Mouse (Mus musculus) hindbrain, postnatal 0 days (tissue): ENCODE data around the gene Rsc1a1. TPM values are rescaled to one million over a fixed set of nuclear protein-coding genes. Genes with fewer than 3 reads are reported as not detected.

Experiments
- ATAC-seq: fragments of 200-750 bp; cut with Nextera tagmentation; 2 replicates; pipeline ENCODE4 v1.8.0; 2017; ENCODE audit warnings: mild to moderate bottlenecking, moderate TSS enrichment, moderate library complexity
- DNase-seq: peaks from one replicate; pipeline ENCODE4 v3.0.0-alpha.2; 2015; ENCODE audit warnings: low spot score
- H3K27ac ChIP-seq: fragments of 300-500 bp; sonication (generic); 2 replicates; pipeline ENCODE4 v1.5.1; 2014; ENCODE audit warnings: mild to moderate bottlenecking
- H3K27me3 ChIP-seq: fragments of 300-500 bp; sonication (generic); 2 replicates; pipeline ENCODE4 v1.6.1; 2014; ENCODE audit warnings: low read length, mixed read lengths; ENCODE audit not compliant: insufficient read depth
- H3K36me3 ChIP-seq: fragments of 300-500 bp; sonication (generic); 2 replicates; pipeline ENCODE4 v1.6.1; 2014; ENCODE audit warnings: low read length, mixed read lengths; ENCODE audit not compliant: insufficient read depth
- H3K4me1 ChIP-seq: fragments of 300-500 bp; sonication (generic); 2 replicates; pipeline ENCODE4 v1.6.1; 2014; ENCODE audit warnings: antibody characterized with exemption, low read length, mixed read lengths; ENCODE audit not compliant: insufficient read depth
- H3K4me2 ChIP-seq: fragments of 300-500 bp; sonication (generic); 2 replicates; pipeline ENCODE4 v1.6.1; 2014; ENCODE audit warnings: low read depth, mild to moderate bottlenecking, low read length, moderate library complexity, mixed read lengths
- H3K4me3 ChIP-seq: fragments of 300-500 bp; sonication (generic); 2 replicates; pipeline ENCODE4 v1.5.1; 2014; ENCODE audit warnings: low read length
- H3K9ac ChIP-seq: fragments of 300-500 bp; sonication (generic); replicated peaks from 2 replicates; pipeline ENCODE4 v1.6.1; 2014; ENCODE audit warnings: mild to moderate bottlenecking, low read length, moderate library complexity, mixed read lengths
- H3K9me3 ChIP-seq: fragments of 300-500 bp; sonication (generic); 2 replicates; pipeline ENCODE4 v1.6.1; 2016; ENCODE audit warnings: low read length, mixed read lengths
- CTCF ChIP-seq: IDR thresholded peaks from 2 replicates; pipeline ENCODE4 v1.5.1; 2016; ENCODE audit warnings: antibody characterized with exemption, control low read depth, low read depth
- WGBS: fragments of 180-500 bp; shearing (Covaris S2); extraction: QIAGEN DNeasy Blood & Tissue Kit; methylation state at CpG from one replicate; pipeline ENCODE4 v1.1.7; 2014; 5-methylcytosine and 5-hydroxymethylcytosine counted together
- polyA plus RNA-seq: library from polyadenylated mRNA; unstranded; fragments of >200 nt; fragmentation: Nextera tagmentation; extraction: Ambion mirVana; gene quantifications from 2 replicates; pipeline ENCODE4 v1.2.1, GENCODE M21; 2015
- total RNA-seq: library from RNA; depleted of rRNA; stranded (reverse); fragments of >200 nt; gene quantifications from 2 replicates; pipeline ENCODE4 v1.2.3, GENCODE M21; 2014

Gene Rsc1a1
- total and polyA plus RNA-seq, 2 experiments from 2014 or later = 13.6 TPM; not detected in 1

DNA sequence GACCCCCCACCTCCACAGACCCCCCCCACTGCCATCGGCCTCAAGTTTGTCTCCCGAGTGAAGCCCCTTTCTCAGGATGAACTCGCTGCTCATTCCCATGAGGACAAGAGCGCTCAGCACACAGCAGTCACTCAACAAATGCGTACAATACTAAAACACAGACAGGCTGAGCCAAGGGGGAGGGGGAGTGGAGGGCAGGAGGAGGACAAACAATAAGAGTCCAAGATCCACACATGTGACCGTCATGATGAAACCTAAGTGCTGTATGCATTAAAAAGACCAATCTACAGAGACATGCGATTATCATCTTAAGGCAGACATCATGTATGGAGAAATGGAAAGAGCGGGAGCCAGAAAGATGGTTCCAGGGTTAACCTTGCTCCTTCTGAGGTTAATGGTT, 28.5 kb downstream of the Rsc1a1 start:
- H3K9me3 ChIP-seq = no peaks in the 10 kb centered on the region
- TF ChIP-seq CTCF = no peak
- DNase-seq (no peak), ATAC-seq (no peak)
- 68% methylated on average over 8 of the region's 8 CpGs for WGBS
- H3K4me3 ChIP-seq = no peak overlapping the region
- peaks cover 7% of the 10 kb centered on the region; the same call in 1 of the 2 replicates for H3K36me3 ChIP-seq
- H3K9ac ChIP-seq = no peak overlapping the region
- H3K4me1 ChIP-seq = peaks cover 5% of the 10 kb centered on the region; the same call in 1 of the 2 replicates
- H3K4me2 ChIP-seq = no peak overlapping the region
- 0 out of 2 replicates have a peak overlapping the region, but pooled peaks have one; percentile 23 for H3K27ac ChIP-seq
- H3K27me3 ChIP-seq = no peaks in the 10 kb centered on the region

DNA sequence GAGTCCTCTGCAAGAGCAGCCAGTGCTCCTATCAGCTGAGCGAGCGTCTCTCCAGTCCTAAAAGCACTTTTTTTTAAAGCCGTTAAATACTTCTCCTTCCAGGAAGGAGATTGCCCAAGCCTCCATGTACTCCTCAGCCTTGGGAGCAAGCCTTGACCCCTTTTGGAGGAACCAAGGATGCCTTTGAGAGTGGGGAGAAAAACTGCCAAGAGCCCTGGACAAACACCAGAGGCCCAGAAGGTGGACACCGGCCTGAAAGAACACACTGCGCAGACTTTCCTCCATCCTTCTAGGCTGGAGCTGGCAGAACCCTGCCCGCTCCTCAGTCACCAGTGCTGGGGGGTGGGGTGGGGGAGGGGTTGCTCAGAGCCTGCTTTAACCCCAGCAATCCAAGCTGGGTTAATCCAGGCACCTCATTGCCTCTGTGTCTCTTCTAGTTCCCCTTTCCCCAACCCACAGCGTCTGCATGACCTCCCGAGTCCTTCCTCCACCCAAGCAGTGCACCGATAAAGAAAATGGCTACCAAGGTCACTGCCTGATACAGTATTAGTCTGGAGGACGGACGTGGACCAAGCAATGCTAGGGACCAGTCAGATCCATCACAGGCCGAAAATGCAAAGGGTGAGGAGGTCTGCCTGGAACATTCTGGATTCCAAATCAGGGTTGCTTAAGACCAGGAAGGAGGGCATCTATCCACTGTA, 29.3 kb downstream of the Rsc1a1 start:
- Histone ChIP-seq H3K27ac (peak overlapping the region; percentile 54; the same call in 1 of the 2 replicates), H3K36me3 (peaks cover 3% of the 10 kb centered on the region; the same call in 1 of the 2 replicates), H3K9ac (no peak overlapping the region), H3K4me3 (no peak overlapping the region), H3K4me1 (peaks cover 5% of the 10 kb centered on the region; the same call in 1 of the 2 replicates), H3K9me3 (no peaks in the 10 kb centered on the region), H3K27me3 (no peaks in the 10 kb centered on the region), H3K4me2 (no peak overlapping the region)
- peak; percentile 20 for DNase-seq
- 82% methylated on average over 12 of the region's 12 CpGs for WGBS
- no peak for TF ChIP-seq CTCF
- ATAC-seq = no peak

DNA sequence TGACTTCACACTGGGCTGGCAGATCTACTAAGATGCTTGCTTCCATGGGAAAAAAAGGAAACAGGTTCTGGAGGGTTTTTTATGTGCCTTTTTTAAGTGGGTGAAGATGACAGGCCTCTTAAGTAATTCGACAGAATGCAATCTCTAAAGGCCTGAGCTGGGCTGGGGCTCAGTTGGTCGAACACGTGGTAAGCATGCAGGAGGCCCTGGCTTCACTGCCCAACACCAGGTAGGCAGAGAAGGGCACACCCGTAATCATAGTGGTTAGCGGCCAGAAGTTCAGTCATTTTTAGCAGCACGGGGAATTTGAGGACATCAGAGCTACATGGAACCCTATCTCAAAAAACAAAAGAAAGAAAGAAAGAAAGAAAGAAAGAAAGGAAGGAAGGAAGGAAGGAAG, 30.9 kb downstream of the Rsc1a1 start:
- no peak for TF ChIP-seq CTCF
- H3K9ac ChIP-seq = no peak overlapping the region
- DNase-seq = no peak
- H3K4me1 ChIP-seq = peaks cover 5% of the 10 kb centered on the region; the same call in 1 of the 2 replicates
- no peak overlapping the region for H3K4me2 ChIP-seq
- no peaks in the 10 kb centered on the region for H3K36me3 ChIP-seq
- no peak overlapping the region for H3K4me3 ChIP-seq
- no peak for ATAC-seq
- H3K9me3 ChIP-seq = no peaks in the 10 kb centered on the region
- no peaks in the 10 kb centered on the region for H3K27me3 ChIP-seq
- H3K27ac ChIP-seq = peak overlapping the region; percentile 70; the same call in 1 of the 2 replicates
- WGBS = 83% methylated on average over 6 of the region's 6 CpGs

DNA sequence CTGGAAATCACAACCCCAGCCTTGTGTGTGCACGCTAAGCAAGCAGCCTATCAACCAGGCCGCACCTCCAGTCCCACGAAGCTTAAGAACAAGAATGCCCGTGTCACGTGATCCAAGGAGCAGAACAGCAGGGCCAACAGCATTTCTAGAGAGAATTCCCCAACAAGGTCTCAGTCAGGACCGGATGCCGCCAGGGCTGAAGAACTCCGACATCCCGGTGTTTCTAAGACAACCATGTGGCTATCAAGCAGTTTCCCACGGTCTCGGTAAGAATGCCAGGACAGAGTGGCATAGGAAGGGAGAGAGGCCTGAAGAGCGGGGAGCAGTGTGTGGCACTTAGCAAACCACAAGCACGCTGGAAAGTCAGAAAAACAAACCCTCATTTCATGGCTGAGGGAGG, 31.6 kb downstream of the Rsc1a1 start:
- Histone ChIP-seq H3K4me1 (peaks cover 5% of the 10 kb centered on the region), H3K27ac (peak overlapping the region; percentile 70; the same call in 1 of the 2 replicates), H3K9me3 (no peaks in the 10 kb centered on the region), H3K4me3 (no peak overlapping the region), H3K4me2 (no peak overlapping the region), H3K9ac (no peak overlapping the region), H3K36me3 (no peaks in the 10 kb centered on the region), H3K27me3 (no peaks in the 10 kb centered on the region)
- ATAC-seq (peak; percentile 73), DNase-seq (peak; percentile 31)
- TF ChIP-seq CTCF = no peak
- WGBS = 67% methylated on average over 13 of the region's 13 CpGs

DNA sequence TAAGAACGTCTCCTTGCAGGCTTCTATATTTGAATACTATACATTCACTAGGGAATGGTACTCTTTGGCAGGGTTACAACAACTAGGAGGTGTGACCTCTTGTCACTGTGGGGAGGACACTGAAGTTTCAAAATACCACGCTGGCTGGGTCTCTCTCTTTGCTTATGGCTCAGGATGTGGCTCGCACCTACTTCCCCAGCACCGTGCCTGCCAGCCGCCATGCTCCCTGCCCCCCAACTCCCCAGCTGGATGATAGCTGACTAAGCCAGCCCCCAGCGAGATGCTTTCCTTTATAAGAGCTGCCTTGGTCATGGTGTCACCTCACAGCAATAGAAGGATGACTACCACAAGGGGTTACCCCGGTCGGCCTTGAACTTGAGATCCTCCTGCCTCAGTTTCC, 32.4 kb downstream of the Rsc1a1 start:
- Histone ChIP-seq H3K9me3 (no peaks in the 10 kb centered on the region), H3K27ac (no peak overlapping the region), H3K36me3 (no peaks in the 10 kb centered on the region), H3K27me3 (no peaks in the 10 kb centered on the region), H3K4me1 (peaks cover 8% of the 10 kb centered on the region), H3K4me2 (no peak overlapping the region), H3K9ac (no peak overlapping the region), H3K4me3 (no peak overlapping the region)
- ATAC-seq (no peak), DNase-seq (no peak)
- TF ChIP-seq CTCF = no peak
- WGBS = 83% methylated on average over 8 of the region's 8 CpGs

DNA sequence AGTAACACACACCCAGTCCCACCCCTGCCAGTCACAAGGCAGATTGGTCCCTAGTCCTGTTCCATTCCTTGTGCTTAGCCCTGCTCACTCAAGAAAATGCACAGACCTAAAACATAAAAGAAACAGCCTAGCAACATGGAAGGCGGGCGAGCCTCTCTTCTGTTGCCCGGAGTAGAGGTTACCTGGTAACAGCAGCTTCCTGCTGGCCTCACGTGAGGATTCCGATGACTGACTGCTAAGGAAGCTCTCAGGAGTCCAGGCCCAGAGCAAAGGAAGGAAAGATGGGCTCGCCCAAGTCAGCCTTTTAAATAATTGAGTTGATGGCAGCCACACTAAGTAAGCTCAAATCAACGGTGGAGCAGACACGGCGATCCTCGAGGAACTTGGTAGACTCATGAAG, 33.5 kb downstream of the Rsc1a1 start:
- Histone ChIP-seq H3K36me3 (no peaks in the 10 kb centered on the region), H3K27me3 (no peaks in the 10 kb centered on the region), H3K4me1 (peaks cover 8% of the 10 kb centered on the region), H3K27ac (no peak overlapping the region; the same call in 1 of the 2 replicates), H3K4me2 (no peak overlapping the region), H3K4me3 (no peak overlapping the region), H3K9ac (no peak overlapping the region), H3K9me3 (no peaks in the 10 kb centered on the region)
- no peak for TF ChIP-seq CTCF
- 65% methylated on average over 10 of the region's 10 CpGs for WGBS
- DNase-seq (no peak), ATAC-seq (no peak)

DNA sequence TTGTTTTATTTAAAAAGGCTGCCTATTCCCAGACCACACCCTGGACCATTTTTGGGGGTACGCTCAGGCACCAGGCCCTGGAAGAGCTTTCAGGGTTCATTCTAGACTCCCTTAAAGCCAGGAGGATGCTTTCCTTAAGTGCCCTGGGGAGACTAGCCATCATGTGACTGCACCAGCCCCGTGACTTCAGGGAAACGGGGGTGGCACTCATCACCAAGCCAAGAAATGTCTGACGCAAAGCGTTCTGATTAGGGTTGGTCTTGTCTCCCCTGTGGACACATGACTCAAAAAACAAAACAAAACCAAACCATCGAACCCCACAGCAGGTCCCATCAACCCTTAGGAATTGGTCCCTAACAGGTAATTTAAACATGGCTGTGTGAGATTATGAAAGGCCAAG, 34.1 kb downstream of the Rsc1a1 start:
- Histone ChIP-seq H3K9ac (no peak overlapping the region), H3K4me1 (peaks cover 8% of the 10 kb centered on the region), H3K27me3 (no peaks in the 10 kb centered on the region), H3K4me2 (no peak overlapping the region), H3K27ac (no peak overlapping the region), H3K4me3 (no peak overlapping the region), H3K9me3 (no peaks in the 10 kb centered on the region), H3K36me3 (no peaks in the 10 kb centered on the region)
- no peak for TF ChIP-seq CTCF
- 71% methylated on average over 6 of the region's 6 CpGs for WGBS
- no peak for ATAC-seq
- no peak for DNase-seq
